Mouse (Mus musculus): ENCODE measurements around the gene Kcnq1. TPM values are rescaled to one million over a fixed set of nuclear protein-coding genes. Genes with fewer than 3 reads are reported as not detected.

Gene Kcnq1
- total RNA-seq, 4 experiments from 2014 or later, result 3.7 to 14.9 (median 9.0) TPM

- no peak for DNase-seq
Observed at GRCm38 (mm10) chr7:143467714-143468113, 361.6 kb downstream of the Kcnq1 start.

DNA sequence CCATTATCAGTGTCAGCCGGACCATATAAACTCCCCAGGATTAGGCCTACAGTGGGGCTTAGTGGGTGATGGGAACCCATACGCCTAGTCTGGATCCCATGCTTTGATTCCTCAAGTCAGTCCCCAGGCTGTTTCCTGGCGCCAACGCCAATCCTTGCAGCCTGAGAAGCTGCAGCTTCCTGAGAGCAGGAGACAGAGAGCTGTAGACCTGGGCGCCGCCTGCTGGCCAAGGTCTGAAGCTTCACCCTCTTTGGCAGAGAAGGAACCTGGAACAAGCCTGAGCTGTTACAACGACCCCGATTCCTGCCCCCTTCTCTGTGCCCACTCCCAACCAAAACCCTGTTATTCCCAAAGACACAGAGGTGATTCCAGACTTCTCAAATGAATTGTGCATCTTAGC is 363.8 kb downstream of the Kcnq1 start:
- no peak for DNase-seq

GRCm38 (mm10) chr7:143473347-143474101 is 367.4 kb downstream of the Kcnq1 start, which contains the start of gene Slc22a18:
Gene Slc22a18, plus strand, starts transcription at chr7:143473736.
- DNase-seq, result no peak

GRCm38 (mm10) chr7:143474811-143475210 is 368.6 kb downstream of the Kcnq1 start:
- no peak for DNase-seq

DNA sequence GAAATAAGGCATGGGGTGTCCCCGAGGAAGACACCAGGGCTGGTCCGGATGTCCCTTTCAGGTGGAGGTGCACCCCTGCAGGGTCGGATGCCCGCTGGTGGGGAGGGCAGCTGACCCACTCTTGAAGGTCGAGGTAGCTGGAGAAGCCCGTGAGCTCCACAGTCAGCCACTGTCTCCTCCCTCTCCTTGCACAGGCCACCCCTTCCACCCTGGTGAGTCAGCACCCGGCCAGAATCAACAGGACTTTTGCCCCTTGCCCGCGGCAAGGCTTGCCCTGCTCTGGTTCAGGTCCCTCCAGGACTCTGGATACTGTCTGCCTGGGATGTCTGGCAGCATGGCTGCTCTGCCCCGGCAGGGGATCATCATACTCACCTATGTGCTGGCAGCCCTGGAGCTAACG is 369.7 kb downstream of the Kcnq1 start:
- DNase-seq, result no peak

Other genes starting within 250 kb of the Kcnq1 start
- 1,000 to 10,000 TPM in 1 of 4 experiments, 100 to 1,000 TPM in 3; 646 to 1,053 (median 762) TPM for gene Th, start 175.2 kb upstream of the Kcnq1 start, total RNA-seq (2022)
- gene Ascl2, start 137.1 kb upstream of the Kcnq1 start, total RNA-seq (2022), result 1 to 10 TPM in 1 of 4 experiments, under 1 TPM in 1, not detected in 2; 0.75 to 2.0 TPM
- gene Tspan32, start 101.3 kb upstream of the Kcnq1 start, total RNA-seq (2022), result 1 to 10 TPM; 1.1 to 2.3 (median 1.7) TPM
- 100 to 1,000 TPM; 689 to 780 (median 728) TPM for gene Cd81, start 53.6 kb upstream of the Kcnq1 start, total RNA-seq (2022)
- 10 to 100 TPM; 26.5 to 36.9 (median 33.5) TPM for gene Tssc4, start 37.1 kb upstream of the Kcnq1 start, total RNA-seq (2022)
- under 1 TPM; 0.17 to 0.32 (median 0.27) TPM for gene Trpm5, start 11.7 kb upstream of the Kcnq1 start, total RNA-seq (2022)

Measured in adrenal gland, adult 8-10 months (tissue).